Mouse (Mus musculus): ENCODE results near the gene Eme1.

DNA sequence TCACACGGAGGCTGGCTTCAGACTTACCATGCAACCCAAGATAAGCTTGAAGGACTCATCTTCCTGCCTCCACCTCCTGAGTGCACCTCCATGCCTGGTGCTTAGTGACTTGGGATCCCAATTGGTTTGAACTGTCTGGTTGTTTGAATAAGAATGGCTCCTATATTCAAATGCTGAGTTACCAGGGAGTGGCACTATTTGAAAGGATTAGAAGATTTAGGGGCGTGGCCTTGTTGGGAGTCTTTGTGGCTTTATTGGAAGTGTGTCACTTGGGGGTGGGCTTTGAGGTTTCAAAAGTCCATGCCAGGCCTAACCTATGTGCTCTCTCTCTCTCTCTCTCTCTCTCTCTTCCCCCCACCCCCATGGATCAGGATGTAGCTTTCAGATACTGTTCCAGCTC, 36.1 kb downstream of the Eme1 start:
- TF ChIP-seq POLR2A (IDR thresholded peaks at IDR 0.05; ENCODE audit: extremely low read depth, insufficient read depth, low read length) (no peak), CTCF (IDR thresholded peaks at IDR 0.05; ENCODE audit: extremely low read depth, insufficient read depth, low read length) (no peak)
